Mouse (Mus musculus) C2C12 (cell line): Measurements from ENCODE around the gene Nav2.

Experiments
- CTCF ChIP-seq: IDR thresholded peaks from one replicate; pipeline ENCODE4 v1.5.1; 2011; ENCODE audit not compliant: control insufficient read depth, insufficient read depth, insufficient read length
- MYOD1 ChIP-seq: IDR thresholded peaks from one replicate; pipeline ENCODE4 v1.6.1; 2011; ENCODE audit warnings: low read depth; ENCODE audit not compliant: control insufficient read depth, insufficient read length
- MYOG ChIP-seq: IDR thresholded peaks from one replicate; pipeline ENCODE4 v1.6.1; 2011; ENCODE audit not compliant: control insufficient read depth, insufficient read length; ENCODE audit errors: extremely low read depth
- USF1 ChIP-seq: IDR thresholded peaks from one replicate; pipeline ENCODE4 v1.6.1; 2011; ENCODE audit warnings: low read depth, mild to moderate bottlenecking, control low read depth, moderate library complexity

DNA sequence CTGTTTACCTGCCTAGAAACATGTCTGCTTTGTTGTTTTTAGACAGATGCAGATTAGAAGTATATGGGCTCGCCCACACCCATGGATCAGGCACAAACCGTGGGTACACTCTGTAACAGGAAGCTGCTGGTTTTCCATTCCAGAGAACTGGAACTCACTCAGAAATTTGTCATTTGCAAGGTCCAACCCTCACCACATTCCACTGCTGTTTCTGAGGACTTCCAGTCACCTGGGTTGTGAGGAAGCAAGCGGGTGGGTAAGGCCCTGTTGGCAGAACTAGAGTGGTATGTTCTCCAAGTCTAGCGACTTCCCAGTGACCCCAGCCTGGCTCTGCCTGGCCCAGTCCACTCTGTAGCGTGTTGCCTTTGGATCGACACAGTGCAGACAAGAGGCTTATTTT is 349.6 kb downstream of the Nav2 start:
- TF ChIP-seq CTCF, result no peak
- TF ChIP-seq MYOD1, result no peak
- no peak for TF ChIP-seq MYOG
- TF ChIP-seq USF1, result no peak
